Mouse (Mus musculus): ENCODE measurements around the gene Gm49027. TPM values are rescaled to one million over a fixed set of nuclear protein-coding genes. Genes with fewer than 3 reads are reported as not detected.

Gene Gm49027
- polyA plus RNA-seq, 1 experiment from 2014 or later = 0.73 TPM

DNA sequence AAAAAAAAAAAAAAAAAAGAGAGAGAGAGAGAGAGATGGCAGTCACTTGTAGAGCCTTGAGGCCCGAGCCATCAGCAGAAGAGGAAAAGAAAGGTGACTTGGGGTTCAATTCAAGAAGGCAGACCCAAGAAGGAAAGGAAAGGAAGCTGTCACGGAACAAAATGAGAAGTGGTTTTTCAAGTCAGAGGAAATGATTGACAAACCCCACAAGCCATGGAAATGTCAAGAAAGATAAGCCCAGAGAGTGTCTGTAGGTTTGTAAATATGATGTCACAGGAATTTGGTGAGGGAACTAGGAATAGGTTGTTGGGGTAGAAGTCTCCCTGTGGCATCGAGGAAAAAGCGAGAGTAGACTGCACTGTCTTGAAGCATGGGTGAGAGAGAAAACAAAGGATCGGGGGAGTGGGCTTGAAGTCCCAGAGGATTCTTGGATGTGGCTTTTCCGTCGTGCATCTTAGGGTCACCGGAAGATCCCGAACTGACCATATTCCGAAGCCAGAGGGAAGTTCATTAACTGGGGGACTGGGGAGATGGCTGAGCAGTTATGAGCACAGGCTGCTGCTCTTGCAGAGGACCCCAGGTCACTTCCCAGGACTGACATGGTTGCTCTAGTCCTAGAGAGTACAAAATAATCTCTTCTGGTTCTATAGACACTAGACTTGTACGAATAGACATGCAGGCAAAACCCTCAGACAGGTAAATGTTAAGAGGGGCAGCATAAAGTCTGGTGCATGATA is 37.5 kb downstream of the Gm49027 start:
- Histone ChIP-seq H3K36me3 (ENCODE audit: control insufficient read depth, insufficient read depth, low read length) (no peaks in the 10 kb centered on the region), H3K27me3 (ENCODE audit: control insufficient read depth, insufficient read depth, low read depth, low read length) (no peaks in the 10 kb centered on the region), H3K4me2 (ENCODE audit: low read length) (no peak overlapping the region), H3K4me1 (ENCODE audit: control insufficient read depth, insufficient read depth, low read length) (peaks cover 7% of the 10 kb centered on the region), H3K9ac (ENCODE audit: low read depth, low read length) (no peak overlapping the region), H3K9me3 (replicated peaks; ENCODE audit: control insufficient read depth, low read length, poor library complexity, severe bottlenecking) (no peaks in the 10 kb centered on the region), H3K4me3 (ENCODE audit: low read depth, low read length) (no peak overlapping the region), H3K27ac (ENCODE audit: low read length) (no peak overlapping the region)
- 88% methylated on average over 11 of the region's 11 CpGs for WGBS
- no peak for ATAC-seq

DNA sequence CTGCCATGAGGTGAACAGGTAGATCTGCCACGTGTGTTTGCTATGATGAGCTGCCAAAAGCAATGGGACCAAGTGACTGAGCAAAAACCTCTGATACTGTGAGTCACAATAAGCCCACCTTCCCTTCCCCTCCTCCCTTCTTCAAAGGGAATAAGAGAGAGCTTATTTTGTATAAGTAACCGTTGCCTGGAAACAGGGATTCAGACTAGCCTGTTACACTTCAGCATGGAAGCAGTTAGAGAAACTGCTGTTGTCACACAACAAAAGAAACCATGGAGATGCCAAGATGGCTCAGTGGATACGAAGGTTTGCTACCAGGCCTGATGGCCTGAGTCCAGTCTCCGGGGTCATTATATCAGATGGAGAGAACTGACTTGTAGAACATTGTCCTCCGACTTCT is 51.5 kb downstream of the Gm49027 start:
- no peak for ATAC-seq
- Histone ChIP-seq H3K4me3 (ENCODE audit: low read depth, low read length) (no peak overlapping the region), H3K9me3 (replicated peaks; ENCODE audit: control insufficient read depth, low read length, poor library complexity, severe bottlenecking) (no peaks in the 10 kb centered on the region), H3K4me2 (ENCODE audit: low read length) (no peak overlapping the region), H3K27ac (ENCODE audit: low read length) (no peak overlapping the region), H3K27me3 (ENCODE audit: control insufficient read depth, insufficient read depth, low read depth, low read length) (no peaks in the 10 kb centered on the region), H3K9ac (ENCODE audit: low read depth, low read length) (no peak overlapping the region), H3K36me3 (ENCODE audit: control insufficient read depth, insufficient read depth, low read length) (no peaks in the 10 kb centered on the region), H3K4me1 (ENCODE audit: control insufficient read depth, insufficient read depth, low read length) (no peaks in the 10 kb centered on the region)
- WGBS = 50% methylated on average over 5 of the region's 5 CpGs

DNA sequence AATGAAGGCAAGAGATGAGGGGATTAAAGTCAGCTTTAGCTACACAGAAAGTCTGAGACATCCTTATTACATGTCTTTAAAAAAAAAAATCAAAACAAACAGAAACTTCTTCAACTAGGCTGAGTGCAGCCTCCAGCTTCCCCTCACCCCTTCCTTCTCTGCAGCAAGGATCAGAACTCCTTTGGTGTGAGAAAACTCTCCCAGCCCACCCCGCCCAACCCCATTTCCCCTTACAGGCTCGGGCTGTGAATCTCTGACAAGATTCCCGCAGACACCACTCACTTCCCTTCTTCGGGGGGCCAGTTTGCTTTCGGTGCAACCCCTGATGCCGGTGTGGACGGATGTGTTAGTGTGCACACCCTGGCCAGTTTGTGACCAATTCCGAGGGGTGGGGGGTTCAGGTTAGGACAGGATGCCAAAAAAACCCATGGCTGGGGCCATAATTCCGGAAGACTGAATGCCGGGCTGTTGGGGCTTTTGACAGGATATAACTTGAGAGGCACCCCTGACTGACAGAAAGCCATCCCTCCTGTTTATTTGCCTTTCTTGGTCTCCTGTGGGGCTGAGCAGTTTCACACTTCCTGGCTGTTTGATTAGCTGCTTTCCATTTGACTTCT is 54.4 kb downstream of the Gm49027 start:
- no peaks in the 10 kb centered on the region for H3K9me3 ChIP-seq (replicated peaks; ENCODE audit: control insufficient read depth, low read length, poor library complexity, severe bottlenecking)
- no peak for ATAC-seq
- no peak overlapping the region for H3K9ac ChIP-seq (ENCODE audit: low read depth, low read length)
- H3K4me3 ChIP-seq (ENCODE audit: low read depth, low read length) = no peak overlapping the region
- H3K4me2 ChIP-seq (ENCODE audit: low read length) = no peak overlapping the region
- 70% methylated on average over 10 of the region's 10 CpGs for WGBS
- H3K27me3 ChIP-seq (ENCODE audit: control insufficient read depth, insufficient read depth, low read depth, low read length) = no peaks in the 10 kb centered on the region
- no peak overlapping the region for H3K27ac ChIP-seq (ENCODE audit: low read length)
- no peaks in the 10 kb centered on the region for H3K36me3 ChIP-seq (ENCODE audit: control insufficient read depth, insufficient read depth, low read length)
- no peaks in the 10 kb centered on the region for H3K4me1 ChIP-seq (ENCODE audit: control insufficient read depth, insufficient read depth, low read length)

DNA sequence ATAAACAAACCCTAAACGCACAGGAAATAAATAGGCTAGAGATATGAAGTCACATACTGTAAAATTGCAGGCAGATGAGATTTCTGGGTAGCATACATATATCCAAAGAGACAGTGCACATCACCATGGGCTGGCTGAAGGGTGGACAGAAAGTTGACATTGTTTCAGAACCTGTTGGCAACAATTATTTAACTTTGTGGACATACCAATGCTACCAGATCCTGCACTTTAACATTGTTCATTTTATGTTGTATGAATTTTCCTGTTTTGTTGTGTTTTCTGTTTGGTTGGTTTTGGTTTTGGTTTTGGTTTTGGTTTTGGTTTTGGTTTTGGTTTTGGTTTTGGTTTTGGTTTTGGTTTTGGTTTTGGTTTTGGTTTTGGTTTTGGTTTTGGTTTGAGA is 60.6 kb downstream of the Gm49027 start:
- Histone ChIP-seq H3K36me3 (ENCODE audit: control insufficient read depth, insufficient read depth, low read length) (0 out of 2 replicates have a peak, but pooled peaks cover 2% of the 10 kb centered on the region), H3K27me3 (ENCODE audit: control insufficient read depth, insufficient read depth, low read depth, low read length) (no peaks in the 10 kb centered on the region), H3K27ac (ENCODE audit: low read length) (no peak overlapping the region), H3K9ac (ENCODE audit: low read depth, low read length) (no peak overlapping the region), H3K4me1 (ENCODE audit: control insufficient read depth, insufficient read depth, low read length) (no peaks in the 10 kb centered on the region), H3K4me3 (ENCODE audit: low read depth, low read length) (no peak overlapping the region), H3K9me3 (replicated peaks; ENCODE audit: control insufficient read depth, low read length, poor library complexity, severe bottlenecking) (no peaks in the 10 kb centered on the region), H3K4me2 (ENCODE audit: low read length) (no peak overlapping the region)
- no peak for ATAC-seq
- WGBS = 90% methylated on average over 1 of the region's 1 CpGs

Small RNA genes within 50 kb of the gene (microRNA-seq; reads per million reads assigned to microRNA genes)
- gene Mir7647 = 0.86 reads per million

Other genes starting within 250 kb of the Gm49027 start
- gene Bcl7a, start 181.7 kb downstream of the Gm49027 start, polyA plus RNA-seq (2015; fragmentation: Nextera tagmentation; extraction: Ambion mirVana) = 34.1 and 36.7 TPM in 2 replicates
- gene Mlxip, start 130.7 kb downstream of the Gm49027 start, polyA plus RNA-seq (2015; fragmentation: Nextera tagmentation; extraction: Ambion mirVana) = 15.5 and 19.0 TPM in 2 replicates
- 0.76 and 1.4 TPM in 2 replicates for gene Lrrc43, start 36.2 kb downstream of the Gm49027 start, polyA plus RNA-seq (2015; fragmentation: Nextera tagmentation; extraction: Ambion mirVana)
- not detected in 2 replicates for gene Il31, start 36.0 kb downstream of the Gm49027 start, polyA plus RNA-seq (2015; fragmentation: Nextera tagmentation; extraction: Ambion mirVana)
- 0.58 and 1.4 TPM in 2 replicates for gene B3gnt4, start 15.0 kb downstream of the Gm49027 start, polyA plus RNA-seq (2015; fragmentation: Nextera tagmentation; extraction: Ambion mirVana)
- 109 and 111 TPM in 2 replicates for gene Diablo, start 1.3 kb downstream of the Gm49027 start, polyA plus RNA-seq (2015; fragmentation: Nextera tagmentation; extraction: Ambion mirVana)
- 44.7 and 44.8 TPM in 2 replicates for gene Vps33a, start 47.5 kb upstream of the Gm49027 start, polyA plus RNA-seq (2015; fragmentation: Nextera tagmentation; extraction: Ambion mirVana)
- gene Clip1, start 159.1 kb upstream of the Gm49027 start, polyA plus RNA-seq (2015; fragmentation: Nextera tagmentation; extraction: Ambion mirVana) = 86.1 and 93.6 TPM in 2 replicates
- 70.5 and 76.7 TPM in 2 replicates for gene Zcchc8, start 195.6 kb upstream of the Gm49027 start, polyA plus RNA-seq (2015; fragmentation: Nextera tagmentation; extraction: Ambion mirVana)
- gene Rsrc2, start 223.9 kb upstream of the Gm49027 start, polyA plus RNA-seq (2015; fragmentation: Nextera tagmentation; extraction: Ambion mirVana) = 124 and 134 TPM in 2 replicates
- gene Kntc1, start 224.2 kb upstream of the Gm49027 start, polyA plus RNA-seq (2015; fragmentation: Nextera tagmentation; extraction: Ambion mirVana) = 2.8 and 3.1 TPM in 2 replicates

Measured in midbrain, embryonic 16.5 days (tissue).